Mouse (Mus musculus) liver, embryonic 14.5 days (tissue): Measurements from ENCODE around the gene Urah.

Experiments
- CTCF ChIP-seq: IDR thresholded peaks from 2 replicates; pipeline ENCODE4 v1.5.1; 2016; ENCODE audit warnings: antibody characterized with exemption, low read depth, control low read depth
- EP300 ChIP-seq: IDR thresholded peaks from 2 replicates; pipeline ENCODE4 v1.6.1; 2016; ENCODE audit warnings: antibody characterized with exemption, low read depth

GRCm38 (mm10) chr7:140844905-140845665 is 10.3 kb downstream of the Urah start, which contains the start of gene Scgb1c1:
- no peak for TF ChIP-seq EP300
- peak; percentile 93 for TF ChIP-seq CTCF
